Mouse (Mus musculus) cerebellum, adult 11-12 months (tissue): ENCODE data around the gene Htr1a.

Experiments used
- DNase-seq: peaks from one replicate; pipeline ENCODE4 v3.0.0; 2022

Htr1a gene

GRCm38 (mm10) chr13:105443339-105443738 lies at the start of gene Htr1a:
TSS of gene Htr1a (plus strand) at chr13:105443639.
- DNase-seq: no peak

GRCm38 (mm10) chr13:105411535-105412326 lies 31.7 kb upstream of the Htr1a start:
- DNase-seq: no peak

GRCm38 (mm10) chr13:105412327-105412722 lies 31.1 kb upstream of the Htr1a start:
- DNase-seq: no peak

DNA sequence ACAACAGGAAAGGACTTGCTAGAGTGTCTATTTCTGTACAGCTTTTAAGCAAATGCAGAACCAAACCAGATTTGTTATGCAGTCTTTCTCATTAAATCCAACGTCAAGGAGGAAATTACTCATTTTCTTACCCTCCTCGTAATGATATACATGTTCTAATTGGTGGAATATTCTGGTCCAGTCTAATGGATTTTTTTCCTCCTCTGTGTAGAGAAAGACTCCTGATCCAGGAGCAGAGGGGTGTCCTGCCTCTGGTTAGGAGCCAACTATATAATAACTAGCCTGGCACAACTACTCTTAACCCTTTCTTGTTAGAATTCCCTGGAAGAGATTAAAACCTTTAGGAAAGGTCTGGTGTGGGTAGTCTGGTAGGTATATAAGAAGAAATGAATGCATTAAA lies 10.3 kb upstream of the Htr1a start:
- no peak for DNase-seq

- no peak for DNase-seq
These were observed 9.8 kb upstream of the Htr1a start for GRCm38 (mm10) chr13:105433630-105434029.

- no peak for DNase-seq
These were observed 863 bp upstream of the Htr1a start for GRCm38 (mm10) chr13:105442576-105442975.

DNA sequence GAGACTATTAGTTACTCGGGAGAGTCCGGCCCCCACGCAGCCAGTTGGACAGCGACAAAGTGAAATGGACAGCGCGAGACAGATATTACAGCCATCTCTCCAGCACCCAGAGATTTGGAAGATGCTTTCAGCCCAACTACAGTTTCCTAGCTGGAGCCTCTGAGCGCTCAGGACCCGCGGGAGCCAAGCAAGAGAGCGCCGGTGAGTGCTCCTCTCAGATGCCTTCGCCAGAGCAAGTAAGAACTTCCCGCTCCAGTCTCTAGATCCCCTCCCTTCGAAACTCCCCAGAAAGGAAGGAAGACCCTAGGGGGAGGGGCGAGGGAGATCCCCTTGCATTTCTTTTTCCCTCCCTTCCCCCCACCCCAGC lies 415 bp downstream of the Htr1a start:
- no peak for DNase-seq

DNA sequence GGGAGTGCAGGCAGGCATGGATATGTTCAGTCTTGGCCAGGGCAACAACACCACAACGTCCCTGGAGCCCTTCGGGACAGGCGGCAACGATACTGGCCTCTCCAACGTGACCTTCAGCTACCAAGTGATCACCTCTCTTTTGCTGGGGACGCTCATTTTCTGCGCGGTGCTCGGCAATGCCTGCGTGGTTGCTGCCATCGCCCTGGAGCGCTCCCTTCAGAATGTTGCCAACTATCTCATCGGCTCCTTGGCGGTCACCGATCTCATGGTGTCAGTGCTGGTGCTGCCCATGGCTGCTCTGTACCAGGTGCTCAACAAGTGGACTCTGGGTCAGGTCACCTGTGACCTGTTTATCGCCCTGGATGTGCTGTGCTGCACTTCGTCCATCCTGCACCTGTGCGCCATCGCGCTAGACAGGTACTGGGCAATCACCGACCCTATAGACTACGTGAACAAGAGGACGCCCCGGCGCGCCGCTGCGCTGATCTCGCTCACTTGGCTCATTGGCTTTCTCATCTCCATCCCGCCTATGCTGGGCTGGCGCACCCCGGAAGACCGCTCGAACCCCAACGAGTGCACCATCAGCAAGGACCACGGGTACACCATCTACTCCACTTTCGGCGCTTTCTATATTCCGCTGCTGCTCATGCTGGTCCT lies 927 bp downstream of the Htr1a start:
- no peak for DNase-seq

DNA sequence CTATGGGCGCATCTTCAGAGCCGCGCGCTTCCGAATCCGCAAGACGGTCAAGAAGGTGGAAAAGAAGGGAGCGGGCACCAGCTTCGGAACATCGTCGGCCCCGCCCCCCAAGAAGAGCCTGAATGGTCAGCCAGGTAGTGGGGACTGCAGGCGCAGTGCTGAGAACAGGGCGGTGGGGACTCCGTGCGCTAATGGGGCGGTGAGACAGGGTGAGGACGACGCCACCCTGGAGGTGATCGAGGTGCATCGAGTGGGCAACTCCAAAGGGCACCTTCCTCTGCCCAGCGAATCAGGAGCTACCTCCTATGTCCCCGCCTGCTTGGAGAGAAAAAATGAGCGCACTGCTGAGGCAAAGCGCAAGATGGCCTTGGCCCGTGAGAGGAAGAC lies 1.4 kb downstream of the Htr1a start:
- no peak for DNase-seq

GRCm38 (mm10) chr13:105446239-105446638 lies 2.8 kb downstream of the Htr1a start:
- no peak for DNase-seq

DNA sequence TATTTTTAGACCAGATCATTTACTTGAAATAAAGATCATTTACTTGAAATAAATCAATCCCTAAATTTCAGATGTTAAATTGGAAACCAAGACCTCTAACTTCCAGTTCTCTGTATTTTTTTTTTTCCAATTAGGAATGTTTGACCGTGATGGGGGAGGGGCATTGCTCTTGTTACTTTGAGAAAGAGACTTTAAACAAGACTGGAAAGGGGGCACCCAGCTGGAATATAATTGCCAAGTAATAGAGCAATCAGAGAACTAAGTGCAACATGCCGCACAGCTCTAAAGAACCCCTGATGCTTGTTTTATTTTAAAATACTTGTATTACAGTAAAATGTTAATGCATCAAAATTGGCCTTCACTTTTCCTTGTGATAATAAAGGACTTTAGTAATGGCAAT lies 4.3 kb downstream of the Htr1a start:
- DNase-seq: no peak

GRCm38 (mm10) chr13:105451536-105451935 lies 8.1 kb downstream of the Htr1a start:
- DNase-seq: no peak
